Mouse (Mus musculus) megakaryocyte, embryonic 14.5 days (primary cell): ENCODE results near the gene Ppil3.

Source experiments
- FLI1 ChIP-seq: IDR thresholded peaks from 2 replicates; pipeline ENCODE4 v1.6.1; 2012; ENCODE audit warnings: low read length, inconsistent platforms, mixed read lengths
- GATA1 ChIP-seq: IDR thresholded peaks from 3 replicates; pipeline ENCODE4 v1.6.1; 2012; ENCODE audit warnings: mixed read lengths, low read length, inconsistent platforms, borderline replicate concordance

GRCm38 (mm10) chr1:58447766-58448165 lies 2.5 kb upstream of the Ppil3 start:
- TF ChIP-seq GATA1 (no peak), FLI1 (no peak)
